Mouse (Mus musculus) megakaryocyte-erythroid progenitor cell, adult 5-6 weeks (primary cell): Measurements from ENCODE around the gene Cdk5r2. TPM values are rescaled to one million over a fixed set of nuclear protein-coding genes. Genes with fewer than 3 reads are reported as not detected.
"Not testable (repeated sequence)": the region's sequence is repeated elsewhere in the genome, so short reads cannot be mapped to it uniquely, and the experiment has no call there.

ENCODE experiments used
- ATAC-seq: replicated peaks from 2 replicates; pipeline ENCODE4 v1.8.0; 2016; ENCODE audit warnings: mild to moderate bottlenecking, inconsistent platforms; ENCODE audit not compliant: severe bottlenecking, poor library complexity, low FRiP score, low TSS enrichment
- total RNA-seq, 2 experiments: library from RNA; stranded (forward) in 1 of 2; stranded (reverse) in 1 of 2; fragments of 200-1000, 215-1000 nt in 1 of 2; fragments of >200 nt in 1 of 2; fragmentation: Nextera tagmentation in 1 of 2; gene quantifications; 2 replicates each; pipeline ENCODE4 v1.2.3; 2014 to 2017

The Cdk5r2 gene
- total RNA-seq (2014; fragmentation: Nextera tagmentation) (not detected in 2 replicates), total RNA-seq (2017) (not detected in 2 replicates)

- peak; percentile 82 for ATAC-seq
These were observed at the start of gene Cdk5r2 for GRCm38 (mm10) chr1:74854306-74855056. Gene Cdk5r2, plus strand, starts transcription at chr1:74854934.

GRCm38 (mm10) chr1:74805340-74805835, 49.3 kb upstream of the Cdk5r2 start:
- no peak for ATAC-seq

DNA sequence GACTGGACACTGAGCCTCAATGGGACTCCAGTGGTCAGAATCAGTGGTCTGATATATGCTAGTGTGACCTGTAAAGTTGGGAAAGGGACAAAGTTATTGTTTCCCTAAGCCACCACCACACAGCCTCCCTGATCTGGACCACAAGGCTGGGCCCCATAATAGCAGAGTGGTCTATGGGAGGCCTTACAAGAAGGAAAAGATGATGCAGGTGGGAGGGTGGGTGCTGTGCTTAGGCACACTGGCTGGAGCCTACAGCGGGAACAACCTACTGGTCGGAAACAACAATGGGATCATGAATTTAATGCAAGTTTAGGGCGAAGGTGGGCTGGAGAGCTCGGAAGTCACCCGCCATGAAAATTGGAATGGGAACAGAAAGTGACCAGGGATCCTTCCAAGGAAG, 48.9 kb upstream of the Cdk5r2 start:
- ATAC-seq = no peak

DNA sequence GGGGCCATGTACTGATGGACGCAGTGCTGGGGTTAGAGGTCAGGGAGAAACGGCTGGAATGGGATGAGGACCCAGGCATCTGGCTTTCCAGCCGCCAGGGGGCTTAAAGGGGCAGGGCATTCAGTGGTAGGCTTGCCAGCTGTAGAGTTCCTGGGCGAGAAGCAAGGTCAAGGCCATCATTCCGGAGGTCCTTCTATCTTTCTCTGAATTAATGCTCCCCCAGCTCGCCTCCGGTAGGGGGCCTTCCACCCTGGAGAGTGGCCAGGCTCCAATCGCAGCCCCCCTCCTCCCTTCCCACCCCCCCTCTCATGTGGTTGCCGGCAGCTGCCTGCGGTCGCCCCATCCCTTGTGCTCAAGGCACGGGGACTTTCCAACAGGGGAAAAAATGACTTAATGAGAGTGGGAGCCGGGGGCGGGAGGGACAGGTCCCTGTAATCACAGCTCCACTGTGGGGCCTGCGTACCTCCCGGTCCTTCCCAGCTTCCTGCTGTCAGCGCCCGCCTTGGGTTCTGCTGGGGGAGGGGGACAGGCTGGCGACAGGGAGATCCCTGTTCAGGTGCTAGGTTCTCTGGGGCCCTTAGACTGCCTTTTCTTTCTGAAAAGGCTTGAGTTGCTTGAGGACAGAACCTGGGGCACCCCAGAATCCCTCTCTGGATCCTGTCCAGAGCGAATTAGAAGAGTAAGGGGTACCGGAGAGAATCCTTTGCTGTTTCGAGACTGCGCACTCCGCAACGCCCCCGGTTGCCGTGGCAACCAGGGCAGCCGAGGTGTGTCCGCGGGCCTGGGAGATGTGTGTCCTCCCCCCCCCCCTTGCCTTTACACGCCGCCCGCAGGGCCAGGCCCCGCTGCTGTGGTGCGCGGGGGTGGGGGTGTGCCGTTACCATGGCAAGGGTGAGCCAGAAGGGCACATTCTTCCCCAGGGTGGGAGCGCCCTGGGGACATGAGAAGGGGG, 48.1 kb upstream of the Cdk5r2 start:
- ATAC-seq = no peak

DNA sequence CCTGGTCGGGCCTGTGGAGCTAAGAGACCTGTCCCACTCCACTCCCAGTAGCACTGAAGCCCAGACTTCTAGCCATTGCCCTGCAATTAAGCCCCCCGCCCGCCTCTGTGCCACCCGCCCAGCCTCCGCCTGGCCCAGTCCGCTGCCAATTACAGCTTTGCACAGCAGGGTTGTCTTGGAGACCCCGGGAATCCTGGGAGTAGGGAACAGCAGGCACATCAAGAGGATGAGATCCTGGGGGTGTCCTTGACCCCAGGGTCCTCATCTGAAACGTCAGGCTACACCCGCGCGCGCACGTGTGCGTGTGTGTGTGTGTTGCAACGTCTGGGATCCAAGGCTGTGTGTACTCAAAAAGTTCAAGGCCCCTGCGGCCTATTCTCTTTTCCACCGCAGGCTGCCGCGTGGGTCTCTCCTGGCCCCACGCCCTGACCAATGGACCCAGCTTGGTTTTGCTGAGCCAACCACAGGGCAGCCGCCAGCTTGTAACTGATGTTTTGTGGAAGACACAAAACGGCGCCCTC, 47.1 kb upstream of the Cdk5r2 start:
- ATAC-seq = peak; percentile 12; the same call in 1 of the 2 replicates

DNA sequence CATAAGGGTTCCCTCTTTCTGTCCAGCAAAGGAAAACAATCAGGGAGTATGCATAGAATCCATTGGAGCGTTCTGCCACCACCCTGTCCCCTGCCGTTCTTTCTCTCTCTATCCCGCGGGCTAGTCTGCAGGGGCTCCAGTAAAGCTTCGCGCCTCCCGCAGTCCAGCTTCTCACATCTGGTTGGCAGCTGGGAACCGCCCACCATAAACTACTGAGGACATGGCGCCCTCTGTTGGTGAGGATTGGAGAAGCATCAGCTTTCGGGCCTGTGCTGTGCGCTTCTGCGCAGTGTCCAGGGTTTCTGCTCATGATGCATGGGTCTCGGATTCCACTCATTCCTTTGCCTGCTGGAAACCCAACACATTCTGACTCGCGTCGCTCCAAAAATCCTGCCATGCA, 46.7 kb upstream of the Cdk5r2 start:
- ATAC-seq = peak; percentile 80

GRCm38 (mm10) chr1:74809007-74809406, 45.7 kb upstream of the Cdk5r2 start:
- no peak for ATAC-seq

- ATAC-seq = no peak
These were observed 39.6 kb upstream of the Cdk5r2 start for GRCm38 (mm10) chr1:74814931-74815647.

- ATAC-seq = not testable (repeated sequence)
These were observed 38.8 kb upstream of the Cdk5r2 start for GRCm38 (mm10) chr1:74815965-74816364.

DNA sequence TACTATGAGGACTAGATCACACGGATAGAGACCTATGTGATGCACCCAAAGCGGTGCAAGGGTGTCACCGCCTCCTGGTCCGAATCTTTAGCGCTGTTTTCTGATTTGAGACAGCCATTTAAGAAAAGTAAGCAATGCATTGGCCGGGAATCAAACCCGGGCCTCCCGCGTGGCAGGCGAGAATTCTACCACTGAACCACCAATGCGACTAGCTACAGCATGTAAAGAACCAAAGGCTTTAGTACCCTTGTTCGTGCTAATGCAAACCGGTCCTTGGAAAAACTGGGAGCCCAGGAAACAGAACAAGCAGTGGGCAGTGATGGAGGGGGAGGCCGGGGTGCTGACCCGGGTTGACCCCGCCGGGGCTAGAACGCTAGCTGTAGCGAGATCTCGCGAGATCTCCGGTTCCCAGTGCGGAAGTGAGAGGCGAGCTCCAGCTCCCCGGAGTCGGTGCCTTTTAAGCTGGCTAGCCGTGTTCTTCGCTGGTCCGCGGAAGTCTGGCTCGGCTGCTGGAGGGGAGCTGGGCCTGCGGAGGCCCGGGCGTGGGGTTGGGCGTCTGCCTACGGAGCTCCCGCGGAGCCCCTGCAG, 38.0 kb upstream of the Cdk5r2 start:
- ATAC-seq = peak; percentile 96

GRCm38 (mm10) chr1:74817219-74817618, 37.5 kb upstream of the Cdk5r2 start:
- ATAC-seq = peak; percentile 38

GRCm38 (mm10) chr1:74818509-74818908, 36.2 kb upstream of the Cdk5r2 start:
- no peak for ATAC-seq

DNA sequence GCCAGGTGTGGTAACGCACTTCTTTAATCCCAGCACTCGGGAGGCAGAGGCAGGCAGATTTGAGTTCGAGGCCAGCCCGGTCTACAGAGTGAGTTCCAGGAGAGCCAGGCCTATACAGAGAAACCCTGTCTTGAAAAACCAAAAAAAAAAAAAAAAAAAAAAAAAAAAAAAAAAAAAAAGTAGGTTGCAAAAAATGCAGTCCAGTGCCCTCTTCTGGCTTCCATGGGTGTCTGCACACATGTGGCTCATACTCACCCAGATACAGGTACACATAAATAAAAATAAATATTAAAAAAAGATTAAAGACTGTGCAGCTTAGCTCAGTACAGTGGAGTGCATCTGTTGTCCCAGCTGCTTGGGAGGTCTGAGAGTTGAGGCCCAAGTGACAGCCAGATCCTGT, 31.1 kb upstream of the Cdk5r2 start:
- not testable (repeated sequence) for ATAC-seq

DNA sequence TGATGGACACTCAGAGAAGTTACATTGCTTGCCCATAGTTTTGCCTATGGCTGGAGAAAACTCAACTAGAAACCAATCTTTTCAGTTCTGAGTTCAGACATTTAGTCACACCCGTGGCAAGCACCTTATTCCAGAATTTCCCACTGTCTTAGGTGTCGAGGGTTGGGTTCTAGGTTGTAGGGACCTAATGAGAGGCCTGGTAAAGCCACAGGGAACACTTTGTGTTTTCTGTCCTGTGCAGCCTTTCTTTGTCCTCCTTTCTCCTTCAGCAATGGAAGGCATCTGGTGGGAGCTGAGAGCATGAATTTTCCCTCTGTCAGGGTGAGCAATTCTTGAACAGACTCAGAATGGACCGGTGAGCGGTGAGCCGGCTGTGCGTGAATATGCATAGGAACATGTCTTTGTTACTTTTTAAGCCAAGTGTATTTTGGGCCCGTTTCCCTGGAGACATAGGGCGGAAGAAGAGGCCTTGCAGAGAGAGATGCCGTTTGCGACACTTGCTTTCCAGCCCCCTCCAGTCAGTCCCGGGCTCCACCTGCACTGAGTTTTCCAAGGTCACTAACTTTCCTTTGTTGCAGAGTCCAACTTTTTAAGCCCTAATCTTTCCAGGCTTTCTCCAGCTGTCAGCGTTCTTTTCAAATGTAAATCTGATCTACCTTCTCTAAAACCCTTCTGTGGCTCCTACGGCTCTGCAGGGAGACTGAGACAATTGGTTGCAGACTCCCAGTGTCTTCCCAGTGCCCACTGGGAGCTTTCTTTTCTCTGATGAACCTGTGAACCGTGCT, 30.0 kb upstream of the Cdk5r2 start:
- no peak for ATAC-seq

DNA sequence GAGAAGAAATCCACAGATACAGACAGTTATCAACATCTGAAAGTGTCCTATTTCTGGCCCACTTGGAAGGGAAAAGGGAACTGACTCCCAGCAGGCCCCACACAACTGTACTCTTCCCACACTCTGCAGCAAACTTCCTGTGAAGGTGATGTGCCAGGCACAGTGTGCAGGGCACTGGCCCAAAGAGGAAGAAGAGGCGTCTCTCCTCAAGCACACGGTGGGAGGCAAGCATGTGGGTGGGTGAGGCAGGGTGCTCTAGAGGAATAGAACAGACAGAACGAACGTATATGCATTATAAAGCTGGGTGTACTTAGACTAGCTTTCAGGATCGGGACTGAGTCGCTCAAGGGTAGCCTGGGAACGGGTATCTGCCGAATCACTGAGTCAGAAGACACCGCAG, 24.7 kb upstream of the Cdk5r2 start:
- no peak for ATAC-seq

GRCm38 (mm10) chr1:74833255-74833654, 21.5 kb upstream of the Cdk5r2 start:
- ATAC-seq = no peak

DNA sequence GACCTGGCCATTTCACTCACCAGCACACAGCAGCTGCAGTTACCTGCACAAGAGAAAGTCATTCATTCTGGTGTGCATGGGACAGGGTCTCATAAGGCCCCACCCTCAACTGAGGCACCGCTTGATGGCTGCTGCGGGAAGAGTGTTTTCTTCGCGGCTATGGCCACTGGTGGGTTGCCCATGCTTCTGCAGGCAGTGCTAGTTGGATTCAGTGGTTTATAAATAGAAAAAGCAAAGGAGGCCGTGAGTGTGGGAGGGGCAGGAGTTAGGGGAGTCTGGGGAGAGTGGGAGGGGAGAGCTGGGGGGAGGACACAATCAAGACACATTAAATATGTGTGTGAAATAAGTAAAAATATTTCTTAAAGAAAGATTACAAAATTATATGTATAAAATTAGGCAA, 11.6 kb upstream of the Cdk5r2 start:
- no peak for ATAC-seq

GRCm38 (mm10) chr1:74846341-74846740, 8.4 kb upstream of the Cdk5r2 start:
- no peak for ATAC-seq
